Mouse (Mus musculus) leukemia stem cell, adult 10-12 weeks (primary cell): ENCODE results near the gene Tlr12. TPM values are rescaled to one million over a fixed set of nuclear protein-coding genes. Genes with fewer than 3 reads are reported as not detected.

ENCODE experiments used
- polyA plus RNA-seq: library from polyadenylated mRNA; stranded (reverse); fragments of >175 nt; gene quantifications from 2 replicates; pipeline ENCODE4 v1.2.3, GENCODE M21; 2012; ENCODE audit warnings: low replicate concordance

Gene Tlr12
- 0.62 and 1.0 TPM in 2 replicates for polyA plus RNA-seq

DNA sequence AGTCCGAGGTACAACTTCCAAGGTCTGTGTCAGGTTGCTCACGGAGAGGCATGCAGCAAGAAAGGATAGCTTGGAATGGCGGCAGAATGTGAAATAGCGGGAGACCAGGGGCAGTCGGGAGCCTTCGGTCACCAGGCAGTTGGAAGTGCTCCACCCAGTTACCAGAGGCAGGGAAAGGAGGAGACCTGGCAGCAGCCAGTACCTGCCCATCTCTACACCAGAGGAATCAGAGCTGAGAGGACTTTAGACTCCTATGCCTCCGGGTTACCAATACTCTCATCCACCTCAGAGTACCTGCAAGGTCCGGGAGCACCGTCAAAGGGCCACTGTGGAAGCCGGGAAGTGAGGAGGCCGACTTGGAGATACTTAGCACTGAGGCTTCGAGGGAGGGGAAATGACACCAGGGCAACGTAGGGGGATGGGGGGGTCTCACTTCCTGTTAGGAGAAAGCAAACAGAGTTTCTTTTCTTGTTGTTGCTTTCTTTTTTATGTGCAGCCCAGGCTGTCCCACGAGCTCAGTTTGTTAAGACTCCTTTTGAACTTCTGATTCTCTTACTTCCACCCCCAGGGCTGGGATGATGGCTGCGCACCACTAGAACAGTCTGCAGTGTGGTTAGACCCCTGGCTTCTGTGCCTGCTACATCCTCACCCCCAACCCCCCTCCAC is at the start of gene Tlr12:
TSS of gene Tlr12 (minus strand) at position 374 of the 666 bp plus-strand sequence.

DNA sequence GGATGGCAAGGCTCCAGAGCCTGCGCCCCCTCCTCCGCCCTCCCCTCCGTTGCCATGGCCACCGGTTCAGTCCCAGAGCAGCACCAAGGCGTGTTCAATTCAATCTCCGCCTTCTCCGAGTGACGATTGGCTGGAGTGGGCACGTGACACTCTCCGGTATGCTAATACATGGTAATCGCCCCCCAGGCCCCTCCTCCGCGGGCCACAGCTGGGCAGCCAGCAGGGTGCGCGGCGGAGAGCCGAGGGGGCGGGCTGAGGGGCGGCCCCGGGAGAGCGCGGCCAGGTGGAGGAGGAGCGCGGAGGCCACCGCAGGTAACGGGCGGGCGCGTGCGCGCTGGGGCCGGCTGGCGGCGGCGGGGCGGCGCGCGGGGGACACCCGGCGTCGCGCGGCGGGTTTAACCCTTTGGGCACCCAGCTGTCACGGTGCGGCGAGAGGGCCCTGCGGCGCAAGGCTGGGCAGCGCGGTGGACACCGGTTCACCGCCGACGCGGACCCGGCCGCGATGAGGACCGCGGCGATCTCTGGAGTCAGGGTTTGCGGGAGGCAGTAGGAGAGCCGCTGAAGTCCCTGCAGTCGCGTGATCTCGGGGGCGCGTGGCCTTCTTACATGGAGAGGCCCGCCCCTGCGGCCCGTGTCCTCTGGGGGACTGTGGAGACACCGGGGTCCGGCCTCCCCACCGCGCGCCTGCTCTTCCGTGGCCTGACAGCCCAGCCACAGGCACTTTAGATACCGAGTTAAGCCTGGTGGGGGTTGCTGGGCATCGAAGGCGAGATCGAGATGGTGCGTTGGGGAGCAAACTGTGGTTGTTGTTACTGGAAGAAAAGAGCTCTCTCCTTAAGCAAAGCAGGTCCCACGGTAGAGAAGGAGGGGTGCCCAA is 36.3 kb upstream of the Tlr12 start, which contains the start of gene Phc2:
TSS of gene Phc2 (plus strand) at position 198 of the 877 bp plus-strand sequence.

DNA sequence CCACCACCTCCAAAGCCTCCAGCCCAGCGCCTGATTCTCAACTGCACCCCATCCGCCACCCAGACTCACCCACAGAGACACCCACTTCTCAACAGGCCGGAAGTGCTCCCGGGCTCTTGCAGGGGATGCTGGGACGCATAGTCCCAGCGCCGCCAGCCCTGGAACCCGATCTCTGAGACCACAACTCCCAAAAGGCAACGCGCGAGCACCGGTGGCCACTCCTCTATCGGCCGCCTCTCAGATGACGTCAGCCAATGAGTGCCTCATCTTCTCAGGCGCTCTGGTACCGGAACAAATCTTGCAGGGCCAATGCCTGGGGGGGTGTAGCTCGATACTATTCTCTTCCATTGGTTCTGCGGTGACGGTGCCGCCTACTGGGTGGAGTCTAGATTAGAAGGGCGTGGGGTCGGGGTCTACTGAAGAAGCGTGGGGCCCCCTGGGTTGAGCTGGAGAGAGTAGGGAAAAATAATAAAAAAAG is 8.5 kb downstream of the Tlr12 start, which contains the start of gene Zscan20:
TSS of gene Zscan20 (minus strand) at position 174 of the 478 bp plus-strand sequence.

Other genes with a start within 250 kb of the Tlr12 start
- gene Zscan20, start 8.5 kb downstream of the Tlr12 start, polyA plus RNA-seq, result 2.3 TPM in 2 replicates
- gene Phc2, start 36.1 kb upstream of the Tlr12 start, polyA plus RNA-seq, result 91.3 and 112 TPM in 2 replicates
- gene A3galt2, start 136.7 kb upstream of the Tlr12 start, polyA plus RNA-seq, result not detected in 2 replicates
- 59.9 and 61.3 TPM in 2 replicates for gene Zfp362, start 187.4 kb upstream of the Tlr12 start, polyA plus RNA-seq